Mouse (Mus musculus): Measurements from ENCODE around the gene Zdhhc13. TPM values are rescaled to one million over a fixed set of nuclear protein-coding genes. Genes with fewer than 3 reads are reported as not detected.

The Zdhhc13 gene
- polyA plus RNA-seq, 1 experiment from 2014 or later: 32.1 TPM

Other genes with a start within 250 kb of the Zdhhc13 start
- gene Mrgprb2, start 230.9 kb upstream of the Zdhhc13 start, polyA plus RNA-seq (2016; fragmentation: Nextera tagmentation; extraction: Ambion mirVana): not detected in 2 replicates
- gene Mrgprb3, start 145.2 kb upstream of the Zdhhc13 start, polyA plus RNA-seq (2016; fragmentation: Nextera tagmentation; extraction: Ambion mirVana): not detected in 2 replicates
- gene Csrp3, start 59.0 kb downstream of the Zdhhc13 start, polyA plus RNA-seq (2016; fragmentation: Nextera tagmentation; extraction: Ambion mirVana): 0.44 TPM in 1 of 2 replicates, not detected in the other
- gene E2f8, start 92.6 kb downstream of the Zdhhc13 start, polyA plus RNA-seq (2016; fragmentation: Nextera tagmentation; extraction: Ambion mirVana): 15.7 and 17.4 TPM in 2 replicates
- 19.1 and 25.6 TPM in 2 replicates for gene Nav2, start 119.7 kb downstream of the Zdhhc13 start, polyA plus RNA-seq (2016; fragmentation: Nextera tagmentation; extraction: Ambion mirVana)